Mouse (Mus musculus) activated CD4-positive, CD25-positive, alpha-beta regulatory T cell, adult 4 months (primary cell): ENCODE measurements around the gene Rin3. TPM values are rescaled to one million over a fixed set of nuclear protein-coding genes. Genes with fewer than 3 reads are reported as not detected.

Source experiments
- ATAC-seq: one replicate; pipeline ENCODE4 v1.8.0; 2017
- polyA plus RNA-seq, 2 experiments: library from polyadenylated mRNA; unstranded; fragments of 100-300 nt; shearing (Covaris generic); gene quantifications; one replicate each; pipeline ENCODE4 v1.2.1; 2017

The Rin3 gene
- polyA plus RNA-seq, 2 experiments from 2014 or later = 41.7 to 60.6 TPM

- ATAC-seq = no peak
Observed at GRCm38 (mm10) chr12:102303867-102304266, 21.0 kb downstream of the Rin3 start.

DNA sequence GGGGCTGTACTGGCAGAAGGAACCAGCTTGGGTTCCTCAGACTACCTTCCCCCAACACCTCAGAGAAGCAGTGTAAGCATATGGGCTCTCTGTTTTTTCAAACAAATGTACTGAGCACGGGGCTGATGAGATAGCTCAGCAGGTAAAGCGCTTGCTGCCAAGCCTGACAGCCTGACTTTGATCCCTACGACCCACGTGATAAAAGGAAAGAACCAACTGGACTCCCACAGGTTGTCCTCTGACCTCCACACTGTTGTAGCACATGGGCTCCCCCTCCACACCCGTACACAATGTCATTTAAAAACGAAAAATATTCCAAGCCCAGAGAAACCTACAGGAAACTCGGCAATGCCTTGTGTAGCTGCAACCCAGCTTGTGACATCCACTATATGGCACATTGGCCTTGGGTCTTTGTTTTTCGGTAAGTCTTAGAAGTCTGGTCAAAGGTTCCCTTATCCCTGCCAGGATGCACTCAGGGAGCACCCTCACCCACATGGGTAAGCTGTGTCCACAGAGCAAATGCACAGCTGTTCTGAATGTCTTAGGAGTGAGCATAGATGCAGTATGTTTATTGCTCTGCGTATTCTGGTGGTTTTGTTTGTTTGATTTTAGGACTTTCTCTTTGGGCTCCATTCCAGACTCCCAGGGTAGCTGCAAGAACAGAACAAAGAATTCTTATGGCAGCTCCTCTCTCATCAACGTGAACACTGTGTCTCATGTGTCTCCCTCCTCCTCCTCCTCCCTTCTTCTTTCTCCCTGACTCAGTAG lies 22.4 kb downstream of the Rin3 start:
- ATAC-seq = no peak

GRCm38 (mm10) chr12:102308001-102308456 lies 25.2 kb downstream of the Rin3 start:
- ATAC-seq = no peak

- ATAC-seq = peak; percentile 76
Observed at GRCm38 (mm10) chr12:102308457-102309011, 25.7 kb downstream of the Rin3 start.

DNA sequence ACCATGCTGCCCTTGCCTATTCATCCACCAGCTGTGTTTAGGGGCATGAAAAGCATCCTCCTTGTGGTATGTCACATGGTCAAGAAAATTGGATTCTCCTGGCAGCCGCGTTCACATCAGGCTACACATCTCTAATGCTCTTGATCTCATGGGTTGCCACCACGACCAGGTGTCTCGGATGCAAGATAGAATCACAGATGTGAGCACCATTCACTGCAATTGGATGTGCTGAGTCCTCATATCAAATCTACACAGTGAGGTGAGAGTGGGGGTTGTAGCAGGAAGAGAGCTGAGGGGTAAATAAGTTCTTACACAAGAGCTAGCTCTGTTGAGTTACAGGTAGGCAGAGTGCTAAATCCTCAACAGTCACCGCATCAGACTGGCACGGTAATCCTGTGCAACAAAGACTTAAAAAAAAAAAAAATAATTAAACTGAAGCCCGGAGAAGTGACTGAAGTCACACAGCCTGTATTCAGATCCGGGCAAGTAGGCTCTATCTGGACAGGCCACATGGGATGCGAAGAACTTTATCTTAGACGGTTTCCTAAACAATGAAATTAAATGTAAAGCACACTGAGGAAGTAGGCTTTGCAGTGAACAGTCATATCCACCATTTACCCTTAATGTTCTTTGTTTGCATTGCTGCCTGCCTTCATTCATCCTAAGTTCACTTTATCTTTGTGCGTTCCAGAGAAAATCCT lies 26.4 kb downstream of the Rin3 start:
- ATAC-seq = no peak

- no peak for ATAC-seq
Observed at GRCm38 (mm10) chr12:102309800-102310195, 26.9 kb downstream of the Rin3 start.

DNA sequence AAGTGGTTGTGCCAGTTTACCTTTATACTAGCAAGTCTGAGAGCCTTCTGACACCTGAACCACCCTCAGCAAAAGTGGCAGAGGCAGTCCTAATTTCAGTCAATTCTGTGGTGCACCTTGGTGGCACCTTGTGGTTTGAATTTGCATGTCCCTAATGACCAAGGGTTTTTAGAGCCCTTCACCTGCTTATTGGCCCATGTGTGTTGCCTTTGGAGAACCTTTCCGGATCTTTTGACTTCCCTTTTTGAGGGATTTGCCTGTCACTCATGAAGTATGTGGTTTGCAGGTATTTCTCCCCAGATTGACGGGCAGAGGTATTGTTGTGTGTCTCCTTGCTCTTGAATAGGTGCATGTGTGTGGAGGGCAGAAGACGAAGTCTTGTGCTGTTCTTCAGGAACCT lies 27.4 kb downstream of the Rin3 start:
- ATAC-seq = no peak

- ATAC-seq = no peak
Observed at GRCm38 (mm10) chr12:102311454-102311853, 28.6 kb downstream of the Rin3 start.

DNA sequence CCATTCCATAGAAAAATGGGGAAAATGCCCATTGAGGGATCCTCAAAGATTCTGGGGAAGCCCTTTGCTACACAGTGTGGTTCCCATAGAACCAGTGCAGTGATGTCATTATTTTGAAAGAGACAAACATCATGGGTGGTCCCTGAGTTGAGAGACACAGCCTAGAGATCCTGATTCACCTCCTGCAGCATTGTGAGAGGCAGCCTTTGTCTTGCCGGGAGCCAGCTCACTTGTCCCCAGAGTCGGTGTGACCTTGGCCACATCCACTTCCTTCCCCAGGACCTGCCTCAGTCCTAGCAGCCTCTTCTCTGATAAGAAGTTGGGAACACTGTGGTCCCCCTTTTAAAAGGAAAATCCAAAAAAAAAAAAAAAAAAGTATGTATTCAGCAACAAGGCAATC lies 36.3 kb downstream of the Rin3 start:
- ATAC-seq = no peak

GRCm38 (mm10) chr12:102319899-102320298 lies 37.1 kb downstream of the Rin3 start:
- ATAC-seq = no peak

- ATAC-seq = no peak
Observed at GRCm38 (mm10) chr12:102320322-102320721, 37.5 kb downstream of the Rin3 start.

DNA sequence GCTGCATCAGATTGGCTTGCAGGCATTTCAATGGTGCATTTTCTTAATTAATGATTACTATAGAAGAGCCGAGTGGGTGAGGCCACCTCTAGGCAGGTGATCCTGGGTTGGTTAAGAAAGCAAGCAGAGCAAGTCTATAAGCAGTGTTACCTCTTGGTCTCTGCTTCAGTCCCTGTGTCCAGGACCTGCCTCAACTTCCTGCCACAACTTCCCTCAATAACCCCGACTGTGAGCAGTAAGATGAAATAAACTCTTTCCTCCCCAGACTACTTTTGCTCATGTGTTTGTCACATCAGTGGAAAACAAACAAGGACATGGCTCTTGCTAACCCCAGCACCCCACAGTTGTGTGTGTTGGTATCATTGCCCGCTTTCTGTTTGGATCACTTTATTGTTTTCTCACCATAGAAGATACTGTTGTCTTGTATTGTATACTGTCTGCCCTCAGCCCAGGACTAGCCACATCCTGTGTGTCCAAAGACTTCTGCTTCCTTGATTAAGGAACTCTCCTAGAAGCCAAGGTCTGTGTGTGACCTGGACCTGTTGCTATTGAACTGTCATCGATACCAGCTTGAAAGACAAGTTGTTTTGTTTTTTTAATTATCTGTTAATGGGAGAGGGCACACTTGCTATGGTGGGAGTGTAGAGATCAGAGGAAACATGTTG lies 38.3 kb downstream of the Rin3 start:
- no peak for ATAC-seq

DNA sequence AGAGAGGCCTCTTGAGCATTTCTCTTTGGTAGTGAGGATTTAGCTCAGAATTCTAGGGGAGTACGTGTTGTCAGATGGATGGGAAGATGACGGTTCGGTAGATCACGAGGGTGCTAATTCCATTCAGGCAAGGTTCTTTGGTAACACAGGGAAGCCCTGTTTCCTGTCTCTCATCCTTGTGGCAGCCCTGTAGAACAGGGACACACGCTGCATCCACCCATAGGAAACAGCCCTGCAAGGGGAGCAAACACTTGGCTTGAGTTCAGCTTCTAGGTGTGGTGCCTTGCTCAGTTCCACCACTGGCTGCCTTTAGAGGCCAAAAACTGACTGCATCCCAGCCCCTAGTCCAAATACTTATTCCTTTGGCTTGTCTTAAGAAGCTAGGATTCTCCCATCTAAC lies 39.0 kb downstream of the Rin3 start:
- ATAC-seq = no peak

DNA sequence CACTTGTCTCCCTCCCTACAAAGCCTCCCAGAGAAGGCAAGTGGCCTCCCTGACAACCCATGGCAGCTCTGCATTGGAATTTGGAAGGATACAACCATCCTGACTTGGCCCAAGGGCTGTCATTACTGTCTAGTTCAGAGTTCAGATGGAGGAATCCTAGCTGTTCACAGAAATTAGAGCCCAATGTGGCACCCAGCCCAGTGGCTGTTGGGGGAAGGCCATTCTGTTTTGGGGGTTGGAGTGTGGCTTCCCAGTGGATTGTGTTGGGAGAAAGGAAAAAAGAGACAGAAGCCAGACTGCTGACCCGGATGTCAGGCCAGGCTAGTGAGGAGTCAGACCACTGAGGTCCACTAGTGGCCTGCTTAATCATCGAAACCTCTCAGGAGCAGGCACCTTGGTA lies 40.5 kb downstream of the Rin3 start:
- no peak for ATAC-seq

DNA sequence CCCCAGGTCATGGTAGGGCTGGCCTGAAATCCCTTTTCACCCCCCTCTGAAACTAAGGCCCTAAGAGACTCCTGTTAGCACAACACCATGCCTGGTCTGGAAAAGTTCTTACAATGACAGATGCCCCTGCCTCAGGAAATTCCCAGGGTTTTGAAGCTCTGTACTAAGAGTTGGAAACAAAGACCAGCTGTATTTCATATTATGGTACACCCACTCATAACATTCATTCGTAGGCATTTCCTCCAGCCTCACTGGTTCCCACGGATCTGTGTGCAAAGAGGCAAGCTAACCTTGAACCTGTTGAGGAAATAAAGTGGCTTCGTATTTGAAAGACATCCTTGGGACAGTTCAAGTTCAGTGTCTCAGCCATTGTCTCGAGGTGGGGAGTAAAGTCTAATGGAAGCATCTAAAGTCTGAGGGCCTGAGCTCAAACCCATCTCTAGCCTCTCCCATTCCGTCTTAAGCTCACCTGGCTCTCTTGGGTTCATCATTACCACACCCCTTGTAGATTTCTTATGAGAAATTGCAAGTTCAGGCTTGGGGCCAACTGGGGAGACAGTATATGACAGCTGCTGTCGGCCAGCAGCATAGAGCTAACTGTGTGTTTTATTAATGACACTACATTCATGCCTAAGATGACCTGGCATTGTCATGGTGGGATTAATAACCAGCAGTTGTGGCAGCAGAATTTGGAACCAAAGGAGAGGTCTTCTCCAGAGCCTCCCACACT lies 41.5 kb downstream of the Rin3 start:
- ATAC-seq = no peak

DNA sequence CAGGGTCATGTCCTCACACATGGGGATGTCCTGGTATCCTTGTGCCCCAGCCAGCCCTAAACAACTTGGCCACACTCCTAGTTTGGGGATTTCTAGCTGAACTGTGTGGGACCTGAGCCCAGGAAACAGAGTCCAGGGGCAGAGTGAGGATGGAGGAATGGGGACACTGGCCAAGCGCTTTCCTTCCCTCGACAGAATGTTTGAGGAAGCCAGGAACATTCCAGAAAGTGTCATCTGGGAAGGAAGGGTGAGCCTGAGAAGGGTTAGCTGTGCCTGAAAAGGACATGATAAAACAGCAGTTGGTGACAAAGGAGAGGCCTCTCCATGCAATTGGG lies 42.0 kb downstream of the Rin3 start:
- ATAC-seq = no peak

DNA sequence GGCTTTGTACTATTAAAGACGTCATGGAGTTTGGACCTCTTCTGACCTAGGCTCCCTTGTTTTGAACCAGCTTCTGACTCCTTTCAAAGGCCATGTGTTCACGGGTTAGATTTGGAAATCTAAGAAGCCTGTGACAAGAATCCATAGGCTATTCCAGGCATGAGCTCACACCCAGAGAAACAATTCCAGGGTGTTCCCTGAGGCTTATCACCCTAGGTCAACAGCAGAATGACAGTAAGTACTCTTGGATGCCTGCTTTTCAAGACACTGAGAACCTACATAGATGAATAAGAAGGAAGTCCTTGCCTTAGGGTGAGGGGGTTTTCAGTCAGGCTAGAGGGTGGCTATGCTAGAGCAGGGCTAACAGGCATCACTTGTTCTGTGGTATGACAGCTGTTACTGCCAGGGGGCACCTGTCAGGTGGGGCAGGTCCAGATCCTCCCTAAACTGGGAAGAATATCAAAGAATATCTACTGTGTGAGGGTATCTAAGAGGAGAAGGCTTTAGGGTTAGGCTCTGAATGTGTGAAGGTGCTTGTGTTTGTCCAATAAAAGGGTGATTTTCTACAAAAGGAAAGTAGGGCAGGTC lies 44.0 kb downstream of the Rin3 start:
- no peak for ATAC-seq

DNA sequence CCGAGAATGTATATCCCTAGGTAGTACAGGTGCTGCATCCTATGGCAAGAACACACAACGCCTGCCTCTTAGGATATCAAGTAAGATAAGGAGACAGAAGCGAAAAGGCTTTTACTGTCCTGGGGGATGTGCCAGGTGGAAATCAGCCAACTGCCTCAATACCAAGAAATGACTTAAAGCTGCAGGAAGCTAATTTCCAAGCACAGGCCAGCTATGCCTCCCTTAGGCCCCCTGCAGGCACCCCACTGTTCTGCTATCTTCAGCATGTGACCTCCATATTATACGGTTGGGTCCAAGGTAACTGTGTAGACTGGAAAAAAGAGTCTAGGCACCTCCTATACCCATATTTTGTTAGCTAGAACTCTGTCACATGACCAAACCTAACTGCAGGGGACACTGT lies 44.7 kb downstream of the Rin3 start:
- ATAC-seq = no peak

DNA sequence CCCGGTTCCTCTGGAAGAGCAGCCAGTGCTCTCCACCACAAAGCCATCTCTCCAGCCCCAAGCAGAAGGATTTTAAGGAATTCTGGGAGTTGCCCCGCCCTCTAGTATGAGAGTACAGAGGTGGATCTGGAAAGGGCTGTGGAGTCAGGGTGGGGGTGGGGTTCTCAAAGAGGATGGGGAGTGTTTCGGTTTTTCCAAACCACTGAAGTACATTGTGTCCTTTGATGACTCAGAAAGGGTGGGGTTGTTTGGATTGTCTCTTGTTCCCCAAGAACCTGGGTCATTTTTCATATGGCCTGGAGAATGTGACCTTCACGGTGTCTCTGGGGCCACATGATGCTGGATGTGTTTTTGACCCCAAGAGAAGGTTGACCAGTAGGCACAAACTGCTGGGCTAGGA lies 45.2 kb downstream of the Rin3 start:
- no peak for ATAC-seq

DNA sequence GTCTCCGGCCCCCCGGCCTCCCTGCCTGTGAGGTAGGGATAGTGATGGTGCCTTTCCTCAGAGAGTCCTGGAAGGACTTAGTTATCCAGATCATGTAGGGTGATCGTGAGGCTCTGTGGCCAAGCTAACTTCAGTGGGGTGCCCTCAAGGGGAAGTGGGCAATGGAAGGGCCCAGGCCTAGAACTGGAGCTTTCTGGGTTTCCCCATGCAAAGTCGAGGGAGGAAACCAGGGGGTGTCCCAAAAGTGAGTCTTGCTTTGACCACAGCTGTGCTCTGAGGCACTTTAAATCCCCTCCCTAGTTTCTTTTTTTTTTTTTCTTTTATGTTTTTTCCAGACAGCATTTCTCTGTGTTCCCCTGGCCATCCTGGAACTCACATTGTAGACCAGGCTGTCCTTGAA lies 47.3 kb downstream of the Rin3 start:
- ATAC-seq = peak; percentile 61

DNA sequence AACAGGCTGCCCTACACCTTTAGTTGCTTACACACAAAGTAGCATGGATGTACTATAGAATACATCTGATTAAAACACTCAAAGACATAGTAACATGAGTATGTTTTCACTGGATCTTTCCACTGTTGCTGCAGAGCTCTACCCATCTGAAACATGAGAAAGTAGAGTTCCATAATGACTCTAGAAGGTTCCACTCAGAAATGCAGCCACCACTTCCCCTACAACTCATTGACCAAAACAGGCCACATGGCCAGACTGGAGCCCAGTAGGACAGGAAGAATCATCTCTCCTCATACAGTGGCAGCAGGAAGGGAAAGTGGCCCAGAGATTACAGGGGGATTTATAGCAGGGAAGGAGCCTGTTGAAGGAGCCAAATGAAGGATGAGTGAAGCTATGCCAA lies 47.9 kb downstream of the Rin3 start:
- ATAC-seq = no peak

DNA sequence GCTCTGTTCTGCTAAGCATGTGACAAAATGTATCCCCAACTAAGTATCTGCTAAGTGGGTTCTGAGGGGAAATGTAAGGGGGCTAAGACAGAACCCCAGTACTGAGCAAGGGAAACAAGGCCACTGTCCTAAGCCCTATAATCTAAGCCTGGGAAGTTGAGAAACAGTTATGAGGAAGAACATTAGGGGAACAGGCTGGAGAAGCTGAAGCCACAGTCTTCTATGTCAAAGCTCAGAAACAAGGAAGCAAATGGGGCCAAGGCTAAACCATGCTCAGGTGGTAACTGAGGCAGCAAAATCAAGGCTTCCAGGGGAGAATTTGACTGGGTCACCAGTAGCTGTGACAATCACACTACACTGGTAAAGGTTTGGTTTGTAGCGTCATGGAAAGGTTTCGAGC lies 50.3 kb downstream of the Rin3 start:
- no peak for ATAC-seq
